Mouse (Mus musculus): ENCODE measurements at regions not wholly inside any gene's neighbourhood (a gene's known extent, or its start where the extent isn't known, plus 50 kb on each side); places are given as distances from the start of the nearest gene placed in this dataset.

DNA sequence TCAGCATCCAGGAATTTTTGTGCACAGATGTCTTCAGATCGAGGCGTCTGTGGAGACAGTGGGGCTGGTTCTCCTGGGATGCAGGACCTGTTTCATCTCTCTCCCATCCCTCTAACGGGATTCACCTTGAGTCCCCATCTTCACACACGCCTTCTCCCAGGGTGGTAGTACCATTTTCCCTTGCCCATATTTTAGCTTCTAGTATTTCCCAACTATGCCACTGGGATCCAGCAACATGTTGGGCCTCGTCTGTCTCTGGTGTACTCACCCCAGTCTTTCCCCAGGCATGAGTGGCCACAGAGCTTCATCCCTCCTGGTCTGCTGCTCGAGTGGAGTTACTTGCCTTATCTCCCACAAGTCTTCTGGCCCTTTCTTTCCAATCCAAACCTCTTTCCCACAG is 131.6 kb upstream of the Hdac4 start:
- TF ChIP-seq ETS1 (conservative IDR thresholded peaks at IDR 0.05; ENCODE audit: low read depth, low read length): no peak
- no peak for TF ChIP-seq CTCF (conservative IDR thresholded peaks at IDR 0.05 in 1 of 2, IDR thresholded peaks at IDR 0.05 in 1 of 2; ENCODE audit: low read depth in 2 of 2, low read length in 2 of 2)

All from CH12.LX (cell line).